Mouse (Mus musculus) cerebral cortex, adult 2 months (tissue): ENCODE measurements around the gene Prpsap1.

ENCODE experiments used
- WGBS: fragments of 180-500 bp; shearing (Covaris S2); methylation state at CpG from one replicate; pipeline ENCODE4 v1.1.7; 2018; 5-methylcytosine and 5-hydroxymethylcytosine counted together

The Prpsap1 gene

DNA sequence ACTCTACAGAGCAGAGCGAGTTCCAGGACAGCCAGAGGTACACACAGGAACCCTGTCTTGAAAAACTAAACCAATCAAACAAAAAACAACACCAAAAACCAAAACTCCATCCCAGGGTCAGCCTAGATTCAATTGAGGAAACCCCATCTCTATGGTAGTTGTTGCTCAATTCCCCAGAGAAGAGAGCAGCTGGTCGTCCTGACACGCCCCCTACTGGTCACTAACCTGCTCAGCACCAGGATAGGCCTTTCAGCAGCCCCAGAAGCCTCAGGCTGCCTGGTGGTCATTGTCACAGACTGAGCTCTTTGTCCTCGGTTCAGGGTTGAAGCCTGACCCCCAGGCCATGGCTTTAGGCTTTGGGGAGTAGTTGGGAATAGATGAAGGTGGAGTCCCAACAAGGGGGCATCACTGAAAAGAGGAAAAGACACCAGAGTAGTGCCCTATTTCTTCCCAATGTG, at the start of gene Prpsap1:
Gene Prpsap1 (minus strand): TSS at position 408 of the 458 bp plus-strand sequence.
- WGBS, result 28% methylated on average over 4 of the region's 4 CpGs

DNA sequence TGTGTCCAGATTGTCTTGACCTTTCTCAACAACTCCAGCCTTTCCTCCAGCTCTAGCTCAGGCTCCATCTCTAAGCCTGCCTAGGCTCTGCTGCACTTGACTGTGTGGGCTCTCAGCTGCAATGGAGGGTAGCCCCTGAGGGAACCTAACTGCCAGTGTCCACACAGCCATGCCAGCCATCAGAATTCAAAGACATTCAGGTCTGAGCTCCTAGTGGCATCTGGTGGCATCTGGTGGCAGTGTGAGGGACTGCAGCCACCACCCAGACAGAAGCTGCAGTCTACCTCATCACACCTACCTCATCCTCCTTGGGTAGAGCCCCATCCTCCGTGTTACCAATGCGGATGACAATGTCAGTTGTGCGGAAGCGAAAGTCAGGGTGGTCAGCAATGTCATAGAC, 49.1 kb upstream of the Prpsap1 start:
- 70% methylated on average over 4 of the region's 4 CpGs for WGBS

DNA sequence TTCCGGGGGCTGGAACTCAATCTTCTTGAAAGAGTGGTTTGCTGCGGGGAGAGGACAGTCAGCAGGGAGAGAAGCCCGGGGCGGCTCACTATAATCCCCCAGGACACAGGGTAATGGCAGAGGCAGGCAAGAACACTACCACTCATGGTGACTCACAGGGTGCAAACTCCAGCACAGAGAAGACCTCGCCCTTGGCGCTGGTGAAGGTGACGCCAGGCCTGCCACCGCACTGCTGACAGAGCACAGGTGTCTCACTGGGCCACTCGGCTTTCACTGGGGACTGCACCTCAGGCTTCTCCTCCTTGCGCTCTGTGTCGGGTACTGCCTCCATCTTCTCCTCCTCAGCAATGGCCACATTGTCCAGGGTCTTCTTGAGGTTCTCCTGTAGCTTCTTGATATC, 47.2 kb upstream of the Prpsap1 start:
- WGBS, result 97% methylated on average over 11 of the region's 11 CpGs

DNA sequence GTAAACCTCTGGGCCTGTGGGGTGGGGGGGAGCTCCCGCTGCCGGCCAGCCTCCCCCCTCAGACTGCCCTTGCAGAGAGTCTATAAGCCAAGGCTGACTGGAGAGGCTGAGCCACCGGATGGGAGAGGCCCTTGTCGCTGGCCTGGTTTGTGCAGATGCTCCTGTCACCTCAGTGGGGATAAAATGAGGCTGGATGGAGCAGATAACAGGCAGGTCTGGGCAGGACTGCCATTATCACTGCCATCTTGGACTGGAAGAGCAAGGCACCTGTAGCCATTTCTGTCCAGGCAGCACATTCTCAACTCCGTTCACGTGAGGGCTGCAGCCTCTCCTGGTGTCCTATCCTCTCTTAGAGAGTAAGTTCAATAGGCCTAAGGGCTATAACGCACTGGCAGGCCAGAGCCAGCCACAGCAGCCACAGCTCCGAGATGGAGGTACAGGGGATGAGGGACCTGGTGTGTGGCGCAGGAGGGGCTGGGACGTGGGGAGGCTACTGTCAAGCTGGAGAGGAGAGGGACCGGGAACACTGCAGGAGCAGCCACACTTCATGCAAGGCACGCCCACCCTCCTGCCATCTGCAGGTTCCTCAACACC, 44.2 kb upstream of the Prpsap1 start:
- WGBS, result 86% methylated on average over 12 of the region's 12 CpGs

DNA sequence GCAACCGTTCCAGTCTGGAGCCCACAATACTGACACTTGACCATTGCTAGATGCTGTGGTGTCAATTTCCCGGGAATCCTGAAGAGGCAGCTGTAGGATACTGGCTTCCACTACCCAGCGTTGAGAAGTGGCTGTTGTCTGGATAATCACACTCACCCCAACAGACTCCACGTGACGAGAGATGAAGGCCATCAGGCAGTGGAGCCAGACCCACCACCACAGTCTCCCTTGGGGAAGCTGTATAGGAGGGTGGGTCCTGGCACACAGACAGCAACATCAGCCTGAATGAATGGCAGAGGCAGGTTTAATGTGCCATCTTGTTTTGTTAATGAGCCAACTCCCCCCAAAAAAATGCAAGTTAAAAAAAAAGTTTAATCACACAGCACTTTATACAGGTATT, 43.4 kb upstream of the Prpsap1 start:
- 71% methylated on average over 5 of the region's 5 CpGs for WGBS

DNA sequence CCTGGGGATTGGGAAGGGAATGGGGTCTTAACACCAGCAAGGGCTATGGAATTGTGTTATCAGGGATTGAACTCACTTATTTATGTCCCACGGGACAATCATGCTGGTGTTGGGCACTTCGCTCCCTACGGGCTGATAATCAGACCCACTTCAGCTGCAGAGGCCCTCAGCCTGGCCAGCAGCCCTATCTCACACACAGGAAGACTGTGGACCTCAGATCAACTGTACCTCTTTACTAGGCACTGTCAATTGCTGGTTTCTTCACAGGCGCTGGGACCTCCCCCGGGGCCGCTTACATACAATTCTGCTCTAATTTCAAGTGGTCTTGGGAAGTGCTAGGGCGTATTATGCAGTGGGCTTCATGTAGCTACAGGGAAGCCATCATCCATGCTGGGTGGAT, 42.7 kb upstream of the Prpsap1 start:
- WGBS, result 92% methylated on average over 7 of the region's 7 CpGs

DNA sequence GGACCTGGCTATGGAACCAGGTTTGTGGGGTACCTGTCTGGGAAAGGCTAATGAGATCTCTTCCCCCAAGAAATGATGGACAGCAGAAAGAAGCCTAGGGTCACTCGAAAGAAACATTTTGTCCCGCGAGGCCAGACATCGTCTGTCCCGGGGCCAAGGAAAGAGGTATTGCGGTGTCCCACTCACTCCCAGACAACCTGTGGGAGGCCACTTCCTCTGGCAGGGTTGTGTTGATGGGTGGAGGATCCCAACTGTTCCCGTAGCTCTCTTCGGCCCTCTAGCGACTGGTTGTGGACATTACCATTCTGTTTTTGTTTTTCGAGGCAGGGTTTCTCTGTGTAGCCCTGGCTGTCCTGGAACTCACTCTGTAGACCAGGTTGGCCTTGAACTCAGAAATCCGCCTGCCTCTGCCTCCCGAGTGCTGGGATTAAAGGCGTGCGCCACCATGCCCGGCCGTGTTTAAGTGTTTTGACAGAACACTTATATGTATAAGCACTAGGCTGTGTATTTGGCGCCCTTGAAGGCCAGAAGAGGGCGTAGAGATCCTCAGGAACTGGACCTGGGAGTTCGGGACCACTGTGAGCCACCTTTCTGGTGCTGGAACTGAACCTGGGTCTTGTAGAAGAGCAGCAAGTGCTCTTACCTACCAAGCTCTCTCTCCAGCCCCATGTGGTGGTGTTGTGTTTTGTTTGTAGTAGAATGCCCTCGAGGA, 40.3 kb upstream of the Prpsap1 start:
- WGBS, result 15% methylated on average over 20 of the region's 20 CpGs

DNA sequence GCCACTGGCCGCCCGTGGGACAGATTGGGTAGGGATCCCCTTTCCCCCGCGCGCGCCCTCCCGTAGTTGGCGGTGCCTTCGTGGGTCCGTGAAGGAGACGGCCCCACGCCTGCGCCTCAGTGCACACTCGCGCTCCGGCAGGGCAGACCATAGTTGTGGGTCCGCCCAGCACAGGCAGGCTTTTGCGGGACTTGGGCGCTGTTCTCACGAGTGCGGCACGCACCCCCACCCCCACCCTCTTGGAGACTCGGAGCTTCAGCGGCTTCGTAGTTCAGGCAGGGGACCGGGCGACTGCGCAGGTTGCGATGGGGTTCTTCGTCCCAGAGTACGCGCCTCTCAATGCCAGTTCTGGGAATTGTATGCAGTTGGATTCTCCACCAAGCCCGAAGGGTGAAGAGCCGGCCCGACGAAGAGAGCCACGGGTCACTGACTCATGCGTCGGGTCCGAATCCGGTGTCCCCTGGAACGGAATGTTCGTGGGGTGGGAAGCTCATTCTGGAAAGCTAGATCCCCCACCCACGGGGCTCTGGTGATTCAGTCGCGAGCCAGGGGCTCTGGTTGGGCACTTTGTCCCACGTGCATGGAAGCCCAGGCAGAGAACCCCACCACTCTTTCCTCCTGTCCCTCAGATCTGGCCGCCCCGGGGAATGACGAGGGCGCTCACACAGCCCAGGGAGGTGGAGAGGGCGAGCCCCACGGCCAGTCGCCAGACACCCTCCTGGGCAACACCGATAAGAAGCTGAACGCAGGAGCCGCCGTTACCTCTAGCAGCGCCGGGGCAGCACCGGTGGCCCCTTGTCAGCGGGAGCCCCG, 39.5 kb upstream of the Prpsap1 start:
- 1% methylated on average over 63 of the region's 63 CpGs for WGBS

DNA sequence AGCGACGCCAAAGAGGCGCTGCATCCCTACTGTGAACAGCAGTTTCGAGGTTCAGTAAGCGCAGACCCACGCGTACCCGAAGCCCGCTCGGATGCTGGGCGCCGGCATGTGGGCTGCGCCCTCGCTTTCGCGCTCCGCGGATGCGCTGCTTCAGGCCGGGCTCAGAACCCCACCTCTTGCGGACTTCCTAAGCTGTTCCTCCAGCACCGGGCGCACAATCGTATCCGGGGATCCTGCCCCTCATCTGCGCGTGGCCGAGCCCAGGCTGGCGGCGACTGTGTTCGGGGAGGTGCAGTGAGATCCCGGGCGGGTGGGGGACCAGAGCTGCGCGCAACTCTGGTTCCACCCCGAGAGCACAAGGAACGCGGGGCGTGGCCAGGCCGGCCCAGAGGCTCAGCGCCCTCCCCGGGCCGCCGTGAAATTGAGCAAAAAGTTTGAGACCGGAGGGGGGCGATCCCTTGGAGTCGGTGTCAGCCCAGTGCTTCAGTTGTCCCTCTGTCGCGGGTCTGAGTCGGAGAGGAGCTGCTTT, 38.9 kb upstream of the Prpsap1 start:
- WGBS, result under 1% methylated on average over 50 of the region's 50 CpGs

DNA sequence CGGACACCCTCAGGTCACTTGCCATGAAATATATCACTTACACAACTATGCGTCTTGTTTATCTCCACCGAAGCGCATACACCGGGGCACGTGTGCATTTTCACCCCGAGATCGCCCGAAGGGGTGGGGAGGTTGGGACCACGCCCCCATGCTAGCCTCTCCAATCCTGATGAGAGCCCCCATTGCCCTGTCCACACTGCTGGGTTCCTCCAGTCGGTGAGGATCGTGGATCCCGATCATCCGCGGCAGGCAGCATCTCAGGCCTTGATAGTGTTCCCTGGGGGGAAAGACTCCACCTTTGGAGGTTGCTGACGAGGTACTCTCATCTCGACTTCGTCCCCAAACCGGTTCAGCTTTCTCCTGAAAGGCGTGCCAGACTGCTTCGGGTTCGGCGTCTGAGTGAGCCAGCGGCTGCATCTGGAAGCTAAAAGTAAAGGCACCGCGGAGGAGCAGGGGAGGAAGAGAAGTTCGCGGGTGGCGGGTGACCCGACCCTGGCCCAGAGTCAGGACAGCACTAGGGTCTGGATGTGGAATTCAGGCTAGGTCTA, 38.3 kb upstream of the Prpsap1 start:
- WGBS, result 2% methylated on average over 30 of the region's 30 CpGs

DNA sequence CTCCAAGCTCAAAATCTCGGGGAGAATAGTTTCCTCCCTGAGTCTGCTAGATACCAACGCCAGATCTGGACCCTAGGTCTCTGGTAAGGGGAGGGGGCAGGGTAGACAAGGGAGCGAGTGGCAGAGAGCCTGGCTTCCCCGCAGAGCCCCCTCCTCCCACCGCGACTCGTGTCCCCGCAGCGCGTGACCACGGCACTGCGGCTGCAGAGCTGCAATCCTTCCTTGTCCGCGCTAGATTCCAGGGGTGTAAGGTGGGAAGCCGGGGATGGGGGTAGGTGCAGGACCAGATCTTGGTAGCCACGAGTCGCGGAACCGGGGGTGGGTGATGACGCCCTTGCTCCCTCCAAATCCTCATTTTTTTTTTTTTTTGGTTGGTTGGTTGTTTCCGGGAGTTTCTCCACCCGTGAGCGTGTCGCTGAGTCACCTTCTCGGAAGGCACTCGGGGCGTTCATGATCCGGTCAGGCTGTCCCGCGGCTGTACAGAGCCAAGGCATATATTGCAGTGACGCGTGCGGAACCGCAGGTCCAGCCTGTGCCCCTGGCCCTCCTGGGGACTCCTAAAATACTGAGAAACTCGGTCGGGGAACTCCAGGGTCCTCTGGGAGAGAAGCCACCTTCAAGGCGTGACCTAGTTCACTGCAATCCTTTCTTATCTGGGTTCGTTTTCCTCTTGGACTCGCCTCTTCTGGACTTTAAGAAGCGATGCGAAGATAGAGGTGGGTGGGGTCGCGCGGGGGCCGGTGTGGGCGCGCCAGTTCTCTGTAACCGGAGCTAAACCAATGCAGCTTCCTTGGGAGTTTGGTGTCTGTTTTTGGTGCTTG, 37.6 kb upstream of the Prpsap1 start:
- WGBS, result 2% methylated on average over 48 of the region's 48 CpGs

DNA sequence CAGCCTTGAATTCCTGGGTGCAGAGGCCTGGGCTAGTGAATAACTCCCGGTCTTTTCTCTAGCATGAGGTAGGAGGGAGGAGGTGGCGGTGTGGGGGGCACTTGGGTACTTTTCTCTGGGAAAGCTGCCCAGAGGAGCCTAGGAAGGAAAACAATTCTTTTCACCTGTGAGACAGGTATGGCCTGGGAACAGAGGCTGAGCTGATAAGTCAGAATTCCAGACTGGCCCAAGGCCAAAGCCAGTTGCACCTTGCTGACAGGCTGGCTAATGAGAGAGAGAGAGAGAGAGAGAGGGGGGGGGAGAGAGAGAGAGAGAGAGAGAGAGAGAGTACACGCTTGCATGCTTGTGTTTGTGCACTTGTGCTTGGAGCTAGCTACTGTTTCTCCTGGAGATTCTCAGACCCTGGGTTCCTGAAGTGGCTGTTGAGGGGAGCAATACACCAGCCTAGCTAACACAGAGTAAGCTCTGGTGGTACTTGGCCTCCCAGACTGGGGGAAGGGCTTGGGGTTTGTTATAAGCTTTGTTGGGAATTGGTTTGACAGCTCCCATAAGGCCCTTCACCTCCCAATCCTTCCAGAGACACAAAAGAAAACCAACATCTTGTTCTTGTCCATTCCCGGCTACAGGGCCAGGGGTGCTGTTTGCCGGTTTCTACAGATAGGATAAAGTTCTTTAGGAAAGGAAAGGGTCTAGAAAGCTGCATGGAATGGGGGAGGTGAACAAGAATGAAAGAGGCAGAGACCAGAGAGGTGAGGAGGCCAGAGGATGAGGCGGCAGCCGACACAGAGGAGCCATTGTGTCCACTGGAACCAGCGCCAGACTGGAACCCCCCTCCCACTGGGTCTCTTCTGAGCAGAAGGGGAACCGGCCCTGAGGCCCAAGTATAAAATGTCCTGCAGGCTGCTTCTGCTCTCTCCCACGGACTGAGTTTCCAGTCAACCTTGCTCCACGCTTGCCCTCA, 36.5 kb upstream of the Prpsap1 start, which contains the start of gene Sphk1:
Gene Sphk1 (plus strand): TSS at position 739 of the 961 bp plus-strand sequence.
- WGBS, result 59% methylated on average over 11 of the region's 11 CpGs

DNA sequence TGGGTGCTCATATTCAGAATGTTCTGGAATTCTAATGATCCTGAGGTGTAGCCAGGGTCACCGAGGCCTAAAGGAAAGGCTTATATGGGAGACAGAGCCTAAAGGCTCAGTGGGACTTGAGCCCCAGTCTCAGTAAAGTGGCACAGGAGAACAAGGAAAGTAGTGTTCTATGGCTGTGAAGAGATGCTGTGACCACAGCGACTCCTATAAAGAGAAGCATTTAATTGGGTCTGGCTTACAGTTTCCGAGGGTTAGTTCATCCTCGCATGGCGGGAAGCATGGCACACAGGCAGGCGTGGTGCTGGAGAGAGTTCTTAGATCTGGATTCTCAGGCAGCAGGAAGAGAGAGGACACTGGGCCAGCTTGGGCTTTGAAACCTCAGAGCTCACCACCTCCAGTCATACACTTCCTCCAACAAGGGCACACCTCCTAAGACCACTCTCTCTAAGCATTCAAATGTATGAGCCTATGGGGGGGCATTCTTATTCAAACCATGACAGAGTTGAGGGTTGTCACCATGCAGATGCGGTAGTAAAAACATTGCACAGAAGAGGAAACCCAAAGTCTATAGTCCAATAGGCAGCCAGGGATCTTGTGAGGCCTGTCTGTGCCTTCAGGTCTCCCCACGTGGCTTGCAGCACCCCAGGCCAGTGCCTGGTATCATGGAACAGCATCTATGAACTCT, 34.8 kb upstream of the Prpsap1 start:
- WGBS, result 80% methylated on average over 8 of the region's 8 CpGs

DNA sequence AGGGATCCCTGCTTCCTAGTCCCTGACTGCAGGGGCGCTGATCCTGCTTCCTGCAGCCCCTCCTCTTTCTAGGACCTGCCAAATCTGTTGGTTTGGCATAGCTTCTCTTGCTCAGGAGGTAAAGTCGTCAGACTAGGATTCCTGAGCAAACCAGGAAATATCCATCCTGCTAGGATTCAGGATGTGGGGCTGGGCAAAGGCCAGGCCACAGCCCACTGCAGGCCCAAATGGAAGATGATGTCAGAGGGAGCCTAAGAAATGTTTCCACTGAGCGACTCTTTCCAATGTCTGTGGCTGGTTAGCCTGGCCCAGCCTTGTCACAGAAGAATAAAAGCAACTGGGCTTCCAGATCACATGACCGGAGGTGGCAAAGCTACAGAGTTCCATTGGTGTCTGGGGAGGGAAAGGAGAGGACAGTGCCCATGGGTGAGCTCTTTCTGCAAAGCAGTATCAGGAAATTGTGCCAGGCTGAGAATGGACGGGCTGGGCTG, 29.7 kb upstream of the Prpsap1 start:
- 37% methylated on average over 5 of the region's 5 CpGs for WGBS

DNA sequence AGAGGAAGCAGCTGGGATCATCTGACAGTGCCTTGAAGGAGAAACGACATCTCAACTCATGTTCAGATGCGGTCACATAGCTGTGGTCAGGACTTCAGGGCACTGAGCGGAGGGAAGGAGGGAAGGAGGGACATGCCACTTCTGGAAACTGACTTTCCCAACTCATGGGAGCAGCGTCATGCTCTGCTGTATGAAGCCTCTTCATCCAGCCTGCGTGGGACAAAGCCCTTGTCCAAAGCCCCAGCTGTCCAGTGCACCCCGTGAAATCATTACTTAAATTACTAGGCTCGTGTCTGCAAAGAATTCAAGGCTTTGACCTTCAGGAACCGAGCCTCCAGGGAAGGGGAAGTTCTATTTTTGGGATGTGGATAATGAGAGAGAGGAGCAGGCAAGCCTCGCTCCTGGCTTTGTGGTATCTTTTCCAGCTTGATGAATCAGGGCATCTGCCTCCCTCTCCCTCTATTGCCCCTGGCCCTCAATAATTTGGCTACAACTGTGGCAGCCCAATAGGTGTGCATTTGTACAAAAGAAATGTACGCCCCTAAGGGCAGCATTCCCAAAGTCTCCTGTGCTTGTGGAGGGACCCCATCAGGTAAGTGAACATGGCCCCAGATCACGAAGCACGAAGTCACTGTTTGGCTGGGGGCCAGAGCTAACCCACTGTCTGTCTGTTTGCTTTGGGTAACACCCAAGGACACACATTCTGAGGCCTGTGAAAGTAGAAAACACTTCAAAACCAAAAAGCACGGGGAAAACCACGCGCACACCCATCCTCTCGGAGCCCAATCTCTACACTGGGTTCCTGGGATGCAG, 29.1 kb upstream of the Prpsap1 start:
- 61% methylated on average over 16 of the region's 16 CpGs for WGBS

DNA sequence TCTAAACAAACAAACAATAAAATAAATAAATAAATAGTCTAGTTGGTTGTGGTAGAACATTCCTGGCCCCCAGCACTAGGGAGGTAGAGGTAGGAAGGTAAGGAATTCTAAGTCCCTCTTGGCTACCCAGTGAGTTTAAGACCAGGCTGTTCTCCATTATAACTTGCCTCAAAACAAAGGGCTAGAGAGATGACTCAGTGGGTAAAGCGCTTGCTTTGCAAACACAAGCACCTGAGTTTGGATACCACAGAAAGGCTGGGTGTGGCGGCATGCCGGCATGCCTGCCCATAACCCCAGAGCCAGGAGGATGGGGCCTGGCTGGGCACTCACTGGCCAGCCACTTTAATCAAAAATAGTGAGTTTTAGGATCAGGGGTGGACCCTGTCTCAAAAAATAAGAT, 28.0 kb upstream of the Prpsap1 start:
- WGBS, result 89% methylated on average over 3 of the region's 3 CpGs

DNA sequence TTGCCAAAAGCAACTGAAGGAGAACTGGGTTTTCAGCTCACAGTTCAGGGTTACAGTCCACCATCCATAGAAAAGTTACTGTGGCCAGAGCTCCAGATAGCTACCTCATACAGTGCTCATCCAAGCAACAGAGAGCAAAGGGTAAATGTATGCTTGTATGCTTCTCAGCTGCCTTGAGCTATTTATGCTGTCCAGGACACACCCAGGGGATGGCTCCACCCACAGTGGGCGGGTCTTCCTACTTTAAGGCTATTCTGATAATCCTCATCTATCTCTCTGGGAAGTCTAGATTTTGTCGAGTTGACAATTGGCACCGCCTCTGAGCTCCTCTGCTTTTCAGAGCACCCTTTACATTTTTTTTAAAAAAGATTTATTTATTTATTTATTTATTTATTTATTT, 27.1 kb upstream of the Prpsap1 start:
- WGBS, result 59% methylated on average over 3 of the region's 3 CpGs

DNA sequence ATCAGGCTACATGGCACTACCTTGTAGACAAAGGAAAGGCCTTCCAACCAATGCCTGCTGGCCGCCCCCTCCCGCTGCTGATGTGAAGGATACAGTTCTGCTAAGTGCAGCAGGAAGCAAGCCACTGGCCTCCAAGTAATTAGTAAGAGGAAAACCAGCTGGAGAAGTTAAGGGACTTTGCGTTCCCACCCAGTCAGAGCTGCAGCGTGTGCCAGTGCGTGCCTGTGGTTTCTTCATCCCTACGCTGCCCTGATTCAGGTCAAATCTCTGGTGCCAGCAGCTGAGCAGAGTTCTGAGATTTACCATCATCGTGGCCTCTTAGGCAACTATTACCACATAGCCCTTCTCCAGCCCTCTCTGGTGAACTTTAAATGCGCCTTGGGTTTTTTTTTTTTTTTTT, 24.5 kb upstream of the Prpsap1 start:
- WGBS, result 82% methylated on average over 8 of the region's 8 CpGs
